Mouse (Mus musculus): ENCODE data around the gene Mgll. TPM values are rescaled to one million over a fixed set of nuclear protein-coding genes. Genes with fewer than 3 reads are reported as not detected.

Gene Mgll
- polyA plus RNA-seq, 1 experiment = 152 TPM

DNA sequence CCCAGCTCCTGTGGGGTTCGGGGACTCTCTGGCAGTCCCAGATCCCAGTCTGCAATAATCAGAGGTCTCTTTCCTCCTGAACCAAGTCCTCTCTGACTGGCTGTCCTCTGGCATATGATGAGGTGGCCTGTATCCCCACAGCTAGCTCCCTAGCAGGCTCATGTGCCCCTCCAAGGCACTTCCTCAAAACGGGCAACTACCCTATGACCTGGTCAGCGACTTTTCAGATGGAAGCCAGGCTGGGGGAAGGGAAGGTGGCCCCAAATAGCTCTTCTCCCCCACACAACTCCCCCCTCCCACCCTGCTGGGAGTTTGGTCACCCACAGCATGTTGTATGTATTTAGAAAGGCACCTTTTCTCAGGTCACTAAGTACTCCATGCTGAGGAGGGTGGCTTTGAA, 101.9 kb downstream of the Mgll start:
- no peak overlapping the region for H3K4me3 ChIP-seq (ENCODE audit: insufficient read depth, low read depth, low read length)
- 53% methylated on average over 3 of the region's 3 CpGs for WGBS
- H3K27me3 ChIP-seq (replicated peaks; ENCODE audit: control insufficient read depth, insufficient read depth, low read length) = no peaks in the 10 kb centered on the region
- H3K4me1 ChIP-seq (ENCODE audit: control insufficient read depth, insufficient read depth, low read length) = peaks cover 2% of the 10 kb centered on the region; the same call in 1 of the 2 replicates
- H3K36me3 ChIP-seq (ENCODE audit: control insufficient read depth, insufficient read depth, low read length) = no peaks in the 10 kb centered on the region
- DNase-seq = no peak
- H3K27ac ChIP-seq (ENCODE audit: insufficient read depth, low read depth, low read length) = no peak overlapping the region
- no peak for TF ChIP-seq POLR2A (IDR thresholded peaks at IDR 0.05; ENCODE audit: low read depth, low read length)
- TF ChIP-seq CTCF (conservative IDR thresholded peaks at IDR 0.05; ENCODE audit: insufficient read depth, insufficient read length, low read depth, low read length) = no peak

DNA sequence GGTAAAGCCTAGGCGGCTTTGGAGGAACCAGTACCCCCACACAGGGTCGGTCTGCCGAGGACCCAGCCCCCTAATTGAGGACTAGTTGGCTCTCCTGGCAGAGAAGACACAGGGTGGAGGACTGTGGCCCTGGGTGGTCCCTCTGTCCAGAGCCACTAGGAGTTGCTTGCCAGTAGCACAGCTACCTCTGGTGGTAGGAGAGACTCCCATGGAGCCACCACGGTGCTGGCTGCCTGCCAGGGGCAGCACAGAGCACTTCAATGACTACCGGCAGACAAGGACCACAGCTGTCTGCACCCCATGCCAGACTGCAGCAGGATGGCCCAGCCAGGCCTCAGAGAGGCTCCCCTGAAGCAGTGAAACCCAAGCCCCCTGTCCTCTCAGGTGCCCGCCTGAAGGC, 102.3 kb downstream of the Mgll start:
- no peak overlapping the region for H3K4me3 ChIP-seq (ENCODE audit: insufficient read depth, low read depth, low read length)
- no peak overlapping the region for H3K27ac ChIP-seq (ENCODE audit: insufficient read depth, low read depth, low read length)
- no peaks in the 10 kb centered on the region for H3K4me1 ChIP-seq (ENCODE audit: control insufficient read depth, insufficient read depth, low read length)
- no peaks in the 10 kb centered on the region for H3K27me3 ChIP-seq (replicated peaks; ENCODE audit: control insufficient read depth, insufficient read depth, low read length)
- 50% methylated on average over 6 of the region's 6 CpGs for WGBS
- TF ChIP-seq POLR2A (IDR thresholded peaks at IDR 0.05; ENCODE audit: low read depth, low read length) (no peak), CTCF (conservative IDR thresholded peaks at IDR 0.05; ENCODE audit: insufficient read depth, insufficient read length, low read depth, low read length) (peak; percentile 36; the same call in 1 of the 2 replicates)
- DNase-seq = peak; percentile 51
- no peaks in the 10 kb centered on the region for H3K36me3 ChIP-seq (ENCODE audit: control insufficient read depth, insufficient read depth, low read length)

DNA sequence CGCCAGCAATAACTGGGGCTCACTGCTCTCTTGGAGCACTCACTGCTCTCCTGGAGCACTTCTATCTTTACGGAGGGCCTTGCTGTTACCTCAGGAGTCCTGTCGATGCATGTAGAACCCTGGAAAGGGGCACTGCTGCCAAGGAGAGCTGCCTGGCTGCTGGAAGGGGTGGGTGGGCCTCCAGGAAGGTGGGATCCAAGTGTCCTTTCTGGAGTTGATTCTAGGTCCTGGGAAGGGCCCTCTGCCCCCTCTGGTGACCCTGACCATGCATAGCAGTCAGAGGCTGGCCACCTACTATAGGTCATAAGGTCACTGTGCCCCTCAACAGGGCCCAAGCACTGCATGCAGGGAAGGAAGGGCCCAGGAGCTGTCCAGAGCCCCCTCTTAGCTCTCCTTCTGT, 102.8 kb downstream of the Mgll start:
- TF ChIP-seq POLR2A (IDR thresholded peaks at IDR 0.05; ENCODE audit: low read depth, low read length) = no peak
- TF ChIP-seq CTCF (conservative IDR thresholded peaks at IDR 0.05; ENCODE audit: insufficient read depth, insufficient read length, low read depth, low read length) = no peak
- Histone ChIP-seq H3K4me1 (ENCODE audit: control insufficient read depth, insufficient read depth, low read length) (no peaks in the 10 kb centered on the region), H3K4me3 (ENCODE audit: insufficient read depth, low read depth, low read length) (no peak overlapping the region), H3K27me3 (replicated peaks; ENCODE audit: control insufficient read depth, insufficient read depth, low read length) (no peaks in the 10 kb centered on the region), H3K36me3 (ENCODE audit: control insufficient read depth, insufficient read depth, low read length) (no peaks in the 10 kb centered on the region), H3K27ac (ENCODE audit: insufficient read depth, low read depth, low read length) (no peak overlapping the region)
- no peak for DNase-seq
- 79% methylated on average over 3 of the region's 3 CpGs for WGBS

DNA sequence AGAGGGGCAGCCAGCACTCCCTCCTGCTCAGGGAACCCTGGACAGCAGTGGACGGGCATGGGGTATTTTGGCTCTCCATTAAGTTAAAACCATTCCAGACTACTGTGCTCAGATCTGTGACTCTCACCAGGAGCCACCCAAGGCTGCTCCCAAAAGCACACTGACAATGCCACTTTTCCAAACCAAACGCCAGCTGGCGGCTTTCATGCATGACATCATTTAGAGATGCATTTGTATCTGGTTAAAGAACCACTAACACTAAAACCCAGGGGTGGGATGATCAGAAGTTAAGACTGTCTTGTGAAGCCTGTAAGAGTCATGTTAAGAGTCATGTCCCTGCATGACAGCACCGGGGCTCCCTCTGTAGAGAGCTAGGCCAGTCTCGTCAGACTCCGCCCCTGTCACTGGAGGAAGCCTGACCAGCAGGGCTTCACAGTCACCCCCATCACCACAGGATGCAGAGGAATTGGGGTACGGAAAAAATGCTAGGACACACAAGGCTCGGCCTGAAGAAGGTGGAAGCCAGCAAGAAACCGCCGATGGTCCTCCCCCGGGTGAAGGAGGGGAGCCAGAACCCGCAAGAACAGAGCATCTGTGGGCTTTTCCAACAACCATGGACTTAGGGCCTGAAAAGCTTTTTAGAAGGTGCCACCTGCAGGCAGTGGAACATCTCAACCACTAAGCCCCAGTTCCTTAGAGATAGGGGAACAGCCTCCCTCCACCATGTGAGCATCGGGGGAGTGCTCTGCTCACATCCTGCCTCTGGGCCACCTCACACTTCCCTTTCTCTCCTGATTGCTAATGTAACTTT, 103.4 kb downstream of the Mgll start:
- WGBS = 75% methylated on average over 13 of the region's 13 CpGs
- no peak overlapping the region for H3K4me3 ChIP-seq (ENCODE audit: insufficient read depth, low read depth, low read length)
- H3K27me3 ChIP-seq (replicated peaks; ENCODE audit: control insufficient read depth, insufficient read depth, low read length) = no peaks in the 10 kb centered on the region
- no peaks in the 10 kb centered on the region for H3K36me3 ChIP-seq (ENCODE audit: control insufficient read depth, insufficient read depth, low read length)
- no peak for DNase-seq
- no peaks in the 10 kb centered on the region for H3K4me1 ChIP-seq (ENCODE audit: control insufficient read depth, insufficient read depth, low read length)
- H3K27ac ChIP-seq (ENCODE audit: insufficient read depth, low read depth, low read length) = no peak overlapping the region
- TF ChIP-seq POLR2A (IDR thresholded peaks at IDR 0.05; ENCODE audit: low read depth, low read length) = no peak
- TF ChIP-seq CTCF (conservative IDR thresholded peaks at IDR 0.05; ENCODE audit: insufficient read depth, insufficient read length, low read depth, low read length) = no peak

DNA sequence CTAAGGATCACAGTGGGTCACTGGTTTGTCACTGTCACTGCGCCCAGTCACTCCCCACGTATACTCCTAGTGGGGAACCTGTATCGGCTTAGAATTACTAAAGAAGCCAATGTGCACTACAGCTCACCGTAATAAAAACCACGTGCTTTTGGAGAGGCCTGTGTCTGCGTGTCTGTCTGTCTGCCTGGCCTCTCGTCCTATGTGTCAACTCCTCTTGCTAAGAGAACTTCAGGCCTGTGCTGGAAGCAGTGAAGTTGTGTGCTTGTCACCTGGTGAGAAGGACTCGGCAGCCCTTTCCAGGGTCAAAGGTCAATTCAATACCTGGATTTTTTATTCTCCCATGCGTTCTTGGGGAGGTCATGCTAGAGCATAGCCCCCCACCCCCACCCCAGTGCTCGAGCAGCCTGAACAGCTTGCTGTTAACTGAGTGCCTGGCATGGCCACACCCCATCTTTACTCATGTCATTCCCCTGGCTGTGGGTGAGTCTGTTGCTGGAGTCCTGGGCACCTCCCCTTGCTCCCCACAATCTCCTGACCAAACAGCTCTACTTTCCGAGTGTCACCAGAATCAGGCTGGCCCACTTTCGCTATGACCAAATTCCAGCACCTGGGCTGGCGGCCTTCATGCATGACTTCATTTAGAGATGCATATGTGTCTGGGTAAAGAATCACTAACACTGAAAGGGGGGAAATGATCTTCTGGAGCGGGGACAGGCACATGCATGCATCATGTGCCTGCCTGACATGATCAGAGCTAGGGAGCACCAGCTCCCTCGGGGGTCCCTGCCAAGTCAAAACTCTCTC, 104.2 kb downstream of the Mgll start:
- Histone ChIP-seq H3K4me1 (ENCODE audit: control insufficient read depth, insufficient read depth, low read length) (0 out of 2 replicates have a peak, but pooled peaks cover under 1% of the 10 kb centered on the region), H3K27me3 (replicated peaks; ENCODE audit: control insufficient read depth, insufficient read depth, low read length) (no peaks in the 10 kb centered on the region), H3K36me3 (ENCODE audit: control insufficient read depth, insufficient read depth, low read length) (no peaks in the 10 kb centered on the region), H3K27ac (ENCODE audit: insufficient read depth, low read depth, low read length) (no peak overlapping the region), H3K4me3 (ENCODE audit: insufficient read depth, low read depth, low read length) (no peak overlapping the region)
- no peak for DNase-seq
- 66% methylated on average over 15 of the region's 15 CpGs for WGBS
- no peak for TF ChIP-seq POLR2A (IDR thresholded peaks at IDR 0.05; ENCODE audit: low read depth, low read length)
- TF ChIP-seq CTCF (conservative IDR thresholded peaks at IDR 0.05; ENCODE audit: insufficient read depth, insufficient read length, low read depth, low read length) = no peak

DNA sequence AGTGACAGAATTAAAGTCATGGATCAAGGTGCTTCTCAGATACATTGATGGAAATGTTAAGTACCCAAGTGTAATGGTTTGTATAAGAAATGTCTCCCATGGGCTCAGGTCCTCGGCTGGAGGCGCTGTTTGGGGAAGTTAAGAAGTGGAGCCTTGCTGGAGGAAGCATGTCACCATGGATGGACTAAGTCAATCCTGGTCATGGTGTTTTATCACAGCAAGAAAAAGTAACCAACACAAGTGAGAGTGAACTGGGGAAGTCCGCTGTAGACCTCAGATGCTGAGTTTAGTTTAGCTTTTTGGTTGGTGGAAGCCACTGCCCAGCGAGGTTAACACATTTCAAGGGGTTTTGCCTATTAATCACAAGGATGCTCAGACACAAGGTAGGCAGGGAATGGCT, 105.4 kb downstream of the Mgll start:
- no peak for DNase-seq
- no peak overlapping the region for H3K4me3 ChIP-seq (ENCODE audit: insufficient read depth, low read depth, low read length)
- H3K27ac ChIP-seq (ENCODE audit: insufficient read depth, low read depth, low read length) = no peak overlapping the region
- H3K36me3 ChIP-seq (ENCODE audit: control insufficient read depth, insufficient read depth, low read length) = no peaks in the 10 kb centered on the region
- H3K27me3 ChIP-seq (replicated peaks; ENCODE audit: control insufficient read depth, insufficient read depth, low read length) = no peaks in the 10 kb centered on the region
- 0 out of 2 replicates have a peak, but pooled peaks cover 4% of the 10 kb centered on the region for H3K4me1 ChIP-seq (ENCODE audit: control insufficient read depth, insufficient read depth, low read length)
- TF ChIP-seq POLR2A (IDR thresholded peaks at IDR 0.05; ENCODE audit: low read depth, low read length) (no peak), CTCF (conservative IDR thresholded peaks at IDR 0.05; ENCODE audit: insufficient read depth, insufficient read length, low read depth, low read length) (no peak)
- WGBS = 85% methylated on average over 4 of the region's 4 CpGs

Measured in kidney, adult 2 months (tissue).